Mouse (Mus musculus): ENCODE data around the gene Olfr1186. TPM values are rescaled to one million over a fixed set of nuclear protein-coding genes. Genes with fewer than 3 reads are reported as not detected.

Olfr1186 gene
- not detected for polyA plus RNA-seq (2014; fragmentation: Illumina TruSeq; extraction: RNeasy Lipid Tissue Mini Kit (QIAGEN cat#74804); ENCODE audit: low read depth, low replicate concordance)

DNA sequence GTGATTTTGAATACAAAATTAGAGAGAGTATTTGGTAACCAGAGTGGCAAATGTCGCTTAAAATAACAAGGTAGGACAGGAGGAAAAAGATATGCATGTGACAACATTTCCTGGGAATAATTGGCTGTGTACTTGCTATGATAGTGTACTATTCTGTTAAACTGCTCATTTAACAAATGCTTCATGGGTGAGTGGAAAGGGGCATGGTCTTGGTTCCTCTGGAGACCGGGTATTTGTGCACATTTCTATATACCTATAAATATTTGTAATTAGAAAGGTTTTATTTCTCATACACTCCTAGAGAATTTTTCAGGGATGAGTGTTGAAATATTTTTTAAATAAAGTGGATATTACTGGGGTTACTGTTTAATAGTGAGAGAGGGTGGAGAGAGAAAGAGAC lies at the start of gene Olfr1186:
Gene Olfr1186 (plus strand): TSS at position 301 of the 400 bp plus-strand sequence.

DNA sequence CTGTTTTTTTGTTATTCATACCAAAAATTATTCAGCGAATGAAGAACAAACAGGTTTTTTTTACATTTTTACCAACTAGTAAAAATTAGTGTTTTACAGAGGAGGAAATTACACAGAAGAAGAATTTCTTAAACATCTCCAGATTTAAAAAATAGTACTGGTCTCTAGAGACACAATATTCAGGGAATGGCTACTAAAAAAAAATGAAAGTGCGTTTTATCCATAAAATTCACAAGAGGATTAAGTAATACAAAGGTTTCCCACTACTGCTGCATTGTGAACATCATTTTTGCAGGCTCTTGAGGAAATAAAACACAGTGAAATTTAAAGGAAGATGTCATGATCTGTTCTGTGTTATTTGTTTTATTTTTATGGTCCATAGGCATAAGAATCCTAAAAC lies 35.1 kb upstream of the Olfr1186 start, which contains the start of gene Olfr1184:
Gene Olfr1184 (plus strand): TSS at position 301 of the 400 bp plus-strand sequence.

DNA sequence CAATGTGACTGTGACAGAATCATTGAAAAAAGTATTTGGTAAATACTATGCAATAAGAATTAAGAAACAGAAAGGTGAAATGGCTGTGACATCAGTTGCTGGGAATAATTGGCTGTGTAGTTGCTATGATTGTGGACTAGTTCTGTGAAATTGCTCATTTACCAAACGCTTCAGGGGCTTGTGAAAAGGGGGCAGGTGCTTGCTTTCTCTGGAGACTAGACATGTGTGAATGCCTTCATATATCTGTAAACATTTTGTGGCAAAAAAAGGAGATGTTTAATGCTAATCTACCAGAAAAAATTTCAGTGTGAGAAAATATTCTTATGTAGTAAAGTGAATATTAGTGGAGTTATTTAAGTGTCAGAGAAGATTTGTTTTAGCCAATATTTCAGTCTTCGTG lies 25.3 kb upstream of the Olfr1186 start, which contains the start of gene Olfr1185-ps1:
Gene Olfr1185-ps1 (plus strand): TSS at position 301 of the 400 bp plus-strand sequence.

DNA sequence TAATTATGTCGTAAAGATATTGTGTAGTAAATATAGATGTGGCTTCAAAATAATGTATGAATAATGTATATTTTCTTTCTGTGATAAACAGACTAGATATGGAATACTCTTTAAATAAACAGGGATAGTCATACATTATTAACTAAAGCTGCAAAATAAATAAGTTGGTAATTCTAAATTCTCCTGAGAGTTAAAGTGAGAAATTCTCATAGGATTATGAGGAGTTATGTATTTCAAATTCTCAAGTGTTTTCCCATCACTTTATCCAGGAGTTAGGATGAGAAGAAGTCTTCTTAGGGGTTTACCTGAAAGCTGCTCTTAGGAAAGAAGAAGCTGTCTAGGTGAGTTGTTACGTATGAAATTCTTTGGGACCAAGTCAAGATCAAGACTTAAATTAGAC lies 38.3 kb downstream of the Olfr1186 start, which contains the start of gene Olfr1188:
Gene Olfr1188 (plus strand): TSS at position 301 of the 400 bp plus-strand sequence.

Other genes starting within 250 kb of the Olfr1186 start
- not detected for gene Olfr1173, start 238.7 kb upstream of the Olfr1186 start, polyA plus RNA-seq (2014; fragmentation: Illumina TruSeq; extraction: RNeasy Lipid Tissue Mini Kit (QIAGEN cat#74804); ENCODE audit: low read depth, low replicate concordance)
- not detected for gene Olfr1174-ps, start 203.4 kb upstream of the Olfr1186 start, polyA plus RNA-seq (2014; fragmentation: Illumina TruSeq; extraction: RNeasy Lipid Tissue Mini Kit (QIAGEN cat#74804); ENCODE audit: low read depth, low replicate concordance)
- not detected for gene Olfr1175-ps, start 191.3 kb upstream of the Olfr1186 start, polyA plus RNA-seq (2014; fragmentation: Illumina TruSeq; extraction: RNeasy Lipid Tissue Mini Kit (QIAGEN cat#74804); ENCODE audit: low read depth, low replicate concordance)
- gene Olfr1176, start 181.8 kb upstream of the Olfr1186 start, polyA plus RNA-seq (2014; fragmentation: Illumina TruSeq; extraction: RNeasy Lipid Tissue Mini Kit (QIAGEN cat#74804); ENCODE audit: low read depth, low replicate concordance): not detected
- not detected for gene Olfr1177-ps, start 172.1 kb upstream of the Olfr1186 start, polyA plus RNA-seq (2014; fragmentation: Illumina TruSeq; extraction: RNeasy Lipid Tissue Mini Kit (QIAGEN cat#74804); ENCODE audit: low read depth, low replicate concordance)
- not detected for gene Olfr1178, start 131.5 kb upstream of the Olfr1186 start, polyA plus RNA-seq (2014; fragmentation: Illumina TruSeq; extraction: RNeasy Lipid Tissue Mini Kit (QIAGEN cat#74804); ENCODE audit: low read depth, low replicate concordance)
- gene Olfr1179, start 112.1 kb upstream of the Olfr1186 start, polyA plus RNA-seq (2014; fragmentation: Illumina TruSeq; extraction: RNeasy Lipid Tissue Mini Kit (QIAGEN cat#74804); ENCODE audit: low read depth, low replicate concordance): not detected
- gene Olfr1180, start 99.4 kb upstream of the Olfr1186 start, polyA plus RNA-seq (2014; fragmentation: Illumina TruSeq; extraction: RNeasy Lipid Tissue Mini Kit (QIAGEN cat#74804); ENCODE audit: low read depth, low replicate concordance): not detected
- gene Olfr1181, start 92.4 kb upstream of the Olfr1186 start, polyA plus RNA-seq (2014; fragmentation: Illumina TruSeq; extraction: RNeasy Lipid Tissue Mini Kit (QIAGEN cat#74804); ENCODE audit: low read depth, low replicate concordance): not detected
- gene Gm13757, start 69.4 kb upstream of the Olfr1186 start, polyA plus RNA-seq (2014; fragmentation: Illumina TruSeq; extraction: RNeasy Lipid Tissue Mini Kit (QIAGEN cat#74804); ENCODE audit: low read depth, low replicate concordance): not detected
- gene Olfr1183, start 63.7 kb upstream of the Olfr1186 start, polyA plus RNA-seq (2014; fragmentation: Illumina TruSeq; extraction: RNeasy Lipid Tissue Mini Kit (QIAGEN cat#74804); ENCODE audit: low read depth, low replicate concordance): 0.03 TPM
- not detected for gene Olfr1184, start 35.0 kb upstream of the Olfr1186 start, polyA plus RNA-seq (2014; fragmentation: Illumina TruSeq; extraction: RNeasy Lipid Tissue Mini Kit (QIAGEN cat#74804); ENCODE audit: low read depth, low replicate concordance)
- not detected for gene Olfr1185-ps1, start 25.2 kb upstream of the Olfr1186 start, polyA plus RNA-seq (2014; fragmentation: Illumina TruSeq; extraction: RNeasy Lipid Tissue Mini Kit (QIAGEN cat#74804); ENCODE audit: low read depth, low replicate concordance)
- gene Olfr1188, start 38.4 kb downstream of the Olfr1186 start, polyA plus RNA-seq (2014; fragmentation: Illumina TruSeq; extraction: RNeasy Lipid Tissue Mini Kit (QIAGEN cat#74804); ENCODE audit: low read depth, low replicate concordance): not detected
- not detected for gene Olfr1189, start 67.9 kb downstream of the Olfr1186 start, polyA plus RNA-seq (2014; fragmentation: Illumina TruSeq; extraction: RNeasy Lipid Tissue Mini Kit (QIAGEN cat#74804); ENCODE audit: low read depth, low replicate concordance)
- 0.07 TPM for gene Olfr1191-ps1, start 122.0 kb downstream of the Olfr1186 start, polyA plus RNA-seq (2014; fragmentation: Illumina TruSeq; extraction: RNeasy Lipid Tissue Mini Kit (QIAGEN cat#74804); ENCODE audit: low read depth, low replicate concordance)
- gene Olfr1192-ps1, start 130.0 kb downstream of the Olfr1186 start, polyA plus RNA-seq (2014; fragmentation: Illumina TruSeq; extraction: RNeasy Lipid Tissue Mini Kit (QIAGEN cat#74804); ENCODE audit: low read depth, low replicate concordance): 0.20 TPM
- 0.24 TPM for gene Olfr1193, start 157.1 kb downstream of the Olfr1186 start, polyA plus RNA-seq (2014; fragmentation: Illumina TruSeq; extraction: RNeasy Lipid Tissue Mini Kit (QIAGEN cat#74804); ENCODE audit: low read depth, low replicate concordance)
- gene Olfr1195, start 170.6 kb downstream of the Olfr1186 start, polyA plus RNA-seq (2014; fragmentation: Illumina TruSeq; extraction: RNeasy Lipid Tissue Mini Kit (QIAGEN cat#74804); ENCODE audit: low read depth, low replicate concordance): not detected
- not detected for gene Olfr1196, start 186.0 kb downstream of the Olfr1186 start, polyA plus RNA-seq (2014; fragmentation: Illumina TruSeq; extraction: RNeasy Lipid Tissue Mini Kit (QIAGEN cat#74804); ENCODE audit: low read depth, low replicate concordance)
- gene Olfr1197, start 213.8 kb downstream of the Olfr1186 start, polyA plus RNA-seq (2014; fragmentation: Illumina TruSeq; extraction: RNeasy Lipid Tissue Mini Kit (QIAGEN cat#74804); ENCODE audit: low read depth, low replicate concordance): not detected
- not detected for gene Olfr1198, start 232.8 kb downstream of the Olfr1186 start, polyA plus RNA-seq (2014; fragmentation: Illumina TruSeq; extraction: RNeasy Lipid Tissue Mini Kit (QIAGEN cat#74804); ENCODE audit: low read depth, low replicate concordance)
- not detected for gene Olfr1199, start 241.9 kb downstream of the Olfr1186 start, polyA plus RNA-seq (2014; fragmentation: Illumina TruSeq; extraction: RNeasy Lipid Tissue Mini Kit (QIAGEN cat#74804); ENCODE audit: low read depth, low replicate concordance)

Measured in testis, adult 10 weeks (tissue).